Mouse (Mus musculus) C2C12 (cell line): ENCODE measurements around the gene Ncf4. TPM values are rescaled to one million over a fixed set of nuclear protein-coding genes. Genes with fewer than 3 reads are reported as not detected.
"Not testable (repeated sequence)": the region's sequence is repeated elsewhere in the genome, so short reads cannot be mapped to it uniquely, and the experiment has no call there.

Source experiments
- H3K27me3 ChIP-seq: one replicate; pipeline ENCODE4 v1.6.1; 2011; ENCODE audit not compliant: control insufficient read depth, insufficient read depth, insufficient read length
- H3K36me3 ChIP-seq: one replicate; pipeline ENCODE4 v1.6.1; 2011; ENCODE audit not compliant: control insufficient read depth, insufficient read depth
- H3K4me3 ChIP-seq: one replicate; pipeline ENCODE4 v1.5.1; 2011; ENCODE audit warnings: mild to moderate bottlenecking, control low read depth; ENCODE audit not compliant: poor library complexity, insufficient read depth, severe bottlenecking
- H3K79me2 ChIP-seq: one replicate; pipeline ENCODE4 v1.6.1; 2011; ENCODE audit not compliant: control insufficient read depth, insufficient read depth
- H3K79me3 ChIP-seq: one replicate; pipeline ENCODE4 v1.6.1; 2011; ENCODE audit warnings: low read depth, control low read depth
- H3ac ChIP-seq: one replicate; pipeline ENCODE3; 2011; ENCODE audit warnings: low read depth; ENCODE audit not compliant: control insufficient read depth, insufficient read length
- CEBPB ChIP-seq: IDR thresholded peaks from one replicate; pipeline ENCODE4 v1.6.1; 2011; ENCODE audit warnings: low read depth, mild to moderate bottlenecking, control low read depth, moderate library complexity
- CTCF ChIP-seq: IDR thresholded peaks from one replicate; pipeline ENCODE4 v1.5.1; 2011; ENCODE audit not compliant: control insufficient read depth, insufficient read depth, insufficient read length
- FOSL1 ChIP-seq: IDR thresholded peaks from one replicate; pipeline ENCODE4 v1.8.0; 2011; ENCODE audit warnings: mild to moderate bottlenecking, low read length; ENCODE audit not compliant: poor library complexity, insufficient read depth, severe bottlenecking
- MAX ChIP-seq: IDR thresholded peaks from one replicate; pipeline ENCODE4 v1.6.1; 2011; ENCODE audit warnings: mild to moderate bottlenecking, control low read depth
- MYOD1 ChIP-seq: IDR thresholded peaks from one replicate; pipeline ENCODE4 v1.6.1; 2011; ENCODE audit warnings: low read depth; ENCODE audit not compliant: control insufficient read depth, insufficient read length
- MYOG ChIP-seq: IDR thresholded peaks from one replicate; pipeline ENCODE4 v1.6.1; 2011; ENCODE audit not compliant: control insufficient read depth, insufficient read length; ENCODE audit errors: extremely low read depth
- USF1 ChIP-seq: IDR thresholded peaks from one replicate; pipeline ENCODE4 v1.6.1; 2011; ENCODE audit warnings: low read depth, mild to moderate bottlenecking, control low read depth, moderate library complexity
- polyA plus RNA-seq: library from polyadenylated mRNA; unstranded; fragments of >200 nt; fragmentation: generic; extraction: Trizol; gene quantifications from one replicate; pipeline ENCODE4 v1.2.1, GENCODE M21; 2012; ENCODE audit warnings: missing spikeins

The Ncf4 gene
- polyA plus RNA-seq, 1 experiment = 0.67 TPM

DNA sequence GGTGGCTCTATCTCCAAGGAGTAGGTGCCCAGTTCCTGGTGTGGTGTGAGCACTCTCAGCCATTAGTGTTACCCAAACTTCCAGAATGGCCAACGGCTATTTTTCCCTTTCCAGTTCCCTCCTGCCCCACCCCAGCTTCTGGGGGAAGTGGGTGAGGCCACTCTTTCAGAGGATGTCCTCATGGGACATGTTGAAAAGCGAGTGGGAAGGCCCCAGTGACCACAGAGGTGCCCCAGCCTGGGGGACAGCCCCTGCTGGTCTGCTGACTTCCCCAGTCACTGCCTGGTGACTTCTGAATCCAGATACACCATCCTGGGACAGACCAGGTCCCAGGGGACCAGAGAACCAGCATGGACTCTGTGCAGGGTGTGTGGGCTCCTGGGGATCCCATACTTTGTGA lies 3.1 kb downstream of the Ncf4 start:
- Histone ChIP-seq H3K79me2 (no peaks in the 10 kb centered on the region), H3ac (no peak overlapping the region), H3K36me3 (no peaks in the 10 kb centered on the region), H3K79me3 (no peaks in the 10 kb centered on the region), H3K27me3 (peaks cover 89% of the 10 kb centered on the region), H3K4me3 (no peak overlapping the region)
- TF ChIP-seq USF1 (no peak), CTCF (no peak), MYOD1 (no peak), MYOG (no peak), MAX (no peak), CEBPB (no peak)

GRCm38 (mm10) chr15:78248410-78248809 lies 3.8 kb downstream of the Ncf4 start:
- Histone ChIP-seq H3K79me2 (no peaks in the 10 kb centered on the region), H3K36me3 (no peaks in the 10 kb centered on the region), H3K27me3 (peaks cover 89% of the 10 kb centered on the region), H3K4me3 (no peak overlapping the region), H3ac (no peak overlapping the region), H3K79me3 (no peaks in the 10 kb centered on the region)
- TF ChIP-seq CEBPB (no peak), MAX (no peak), MYOG (no peak), FOSL1 (no peak), CTCF (no peak), USF1 (no peak), MYOD1 (no peak)

DNA sequence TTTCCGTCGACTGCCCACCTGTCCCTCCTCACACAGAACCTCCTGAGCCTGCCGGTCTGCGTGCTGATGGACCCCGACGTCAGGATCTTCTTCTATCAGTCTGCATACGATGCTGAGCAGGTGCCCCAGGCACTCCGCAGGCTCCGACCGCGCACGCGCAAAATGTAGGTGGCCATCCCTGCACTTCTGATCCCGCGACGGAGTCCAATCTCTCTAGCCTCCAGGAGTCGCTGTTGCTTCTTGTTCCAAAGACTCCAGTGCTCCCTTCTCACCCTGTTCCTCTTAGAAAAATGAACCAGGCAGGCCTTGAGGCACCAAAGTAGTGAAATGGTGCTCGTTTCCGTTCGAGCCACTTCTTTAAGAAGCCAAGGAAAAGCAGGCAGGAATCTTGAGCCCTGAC lies 10.2 kb downstream of the Ncf4 start:
- peaks cover 55% of the 10 kb centered on the region for H3K27me3 ChIP-seq
- H3K36me3 ChIP-seq = no peaks in the 10 kb centered on the region
- H3ac ChIP-seq = no peak overlapping the region
- H3K79me2 ChIP-seq = no peaks in the 10 kb centered on the region
- no peaks in the 10 kb centered on the region for H3K79me3 ChIP-seq
- TF ChIP-seq USF1 (no peak), CTCF (peak; percentile 11), FOSL1 (no peak), MYOG (no peak)
- no peak overlapping the region for H3K4me3 ChIP-seq

DNA sequence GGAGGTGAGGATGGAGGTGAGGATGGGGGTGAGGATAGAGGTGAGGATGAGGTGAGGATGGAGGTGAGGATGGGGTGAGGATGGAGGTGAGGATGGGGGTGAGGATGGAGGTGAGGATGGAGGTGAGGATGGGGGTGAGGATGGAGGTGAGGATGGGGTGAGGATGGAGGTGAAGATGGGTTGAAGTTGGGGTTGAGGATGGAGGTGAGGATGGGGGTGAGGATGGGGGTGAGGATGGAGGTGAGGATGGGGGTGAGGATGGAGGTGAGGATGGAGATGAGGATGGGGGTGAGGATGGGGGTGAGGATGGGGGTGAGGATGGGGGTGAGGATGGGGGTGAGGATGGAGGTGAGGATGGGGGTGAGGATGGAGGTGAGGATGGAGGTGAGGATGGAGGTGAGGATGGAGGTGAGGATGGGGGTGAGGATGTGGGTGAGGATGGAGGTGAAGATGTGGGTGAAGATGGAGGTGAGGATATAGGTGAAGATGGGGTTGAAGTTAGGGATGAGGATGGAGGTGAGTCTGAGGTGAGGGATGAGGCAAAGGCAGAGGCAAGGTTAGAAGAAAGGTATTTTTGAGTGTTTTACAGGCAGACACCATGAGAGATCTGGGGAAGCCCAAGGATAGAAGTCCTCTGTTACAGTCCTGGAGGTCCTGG lies 12.1 kb downstream of the Ncf4 start:
- not testable (repeated sequence) for H3ac ChIP-seq, H3K36me3 ChIP-seq, H3K79me3 ChIP-seq, H3K79me2 ChIP-seq, H3K4me3 ChIP-seq
- H3K27me3 ChIP-seq = peaks cover 36% of the 10 kb centered on the region

GRCm38 (mm10) chr15:78257326-78258050 lies 12.9 kb downstream of the Ncf4 start:
- Histone ChIP-seq H3K4me3 (no peak overlapping the region), H3K79me3 (no peaks in the 10 kb centered on the region), H3ac (no peak overlapping the region), H3K79me2 (no peaks in the 10 kb centered on the region), H3K27me3 (peaks cover 30% of the 10 kb centered on the region), H3K36me3 (no peaks in the 10 kb centered on the region)
- no peak for TF ChIP-seq MYOD1
- no peak for TF ChIP-seq FOSL1
- no peak for TF ChIP-seq MYOG
- peak; percentile 71 for TF ChIP-seq CTCF
- TF ChIP-seq CEBPB = no peak
- no peak for TF ChIP-seq MAX
- TF ChIP-seq USF1 = no peak

DNA sequence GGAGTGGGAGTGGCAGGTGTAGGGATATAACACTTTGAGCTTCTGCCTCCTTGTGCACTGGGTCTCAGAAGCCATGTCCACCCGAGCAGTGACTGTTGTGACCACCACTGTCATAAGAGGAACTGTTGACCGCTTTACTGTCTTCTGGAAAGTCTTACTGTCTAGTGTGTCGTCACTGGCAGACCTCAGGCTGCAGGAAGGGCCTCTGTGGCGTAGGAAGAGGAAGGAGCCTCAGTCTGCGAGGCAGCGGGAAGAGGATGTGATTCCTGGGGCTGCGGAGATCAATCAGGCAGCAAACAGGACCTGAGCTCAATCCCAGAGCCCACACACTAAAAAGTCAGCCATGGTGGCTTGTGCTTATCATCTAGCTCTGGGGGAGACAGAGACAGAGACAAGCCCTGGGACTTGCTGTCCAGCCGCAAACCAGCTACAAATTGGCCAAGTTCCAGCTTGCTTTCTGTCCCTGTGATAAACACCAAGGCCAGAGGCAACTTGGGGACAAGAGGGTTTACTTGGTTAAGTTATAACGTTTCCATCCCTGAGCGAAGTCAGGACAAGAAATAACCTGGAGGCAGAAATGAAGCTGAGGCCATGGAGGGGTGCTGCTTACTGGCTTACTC lies 13.8 kb downstream of the Ncf4 start:
- Histone ChIP-seq H3K36me3 (no peaks in the 10 kb centered on the region), H3K27me3 (peaks cover 22% of the 10 kb centered on the region), H3K79me2 (no peaks in the 10 kb centered on the region), H3ac (no peak overlapping the region), H3K79me3 (no peaks in the 10 kb centered on the region), H3K4me3 (no peak overlapping the region)
- TF ChIP-seq MAX (no peak), MYOG (no peak), FOSL1 (no peak), USF1 (no peak)
